Mouse (Mus musculus) embryonic facial prominence, embryonic 15.5 days (tissue): ENCODE measurements around the gene Gpm6b. TPM values are rescaled to one million over a fixed set of nuclear protein-coding genes. Genes with fewer than 3 reads are reported as not detected.

Source experiments
- ATAC-seq: fragments of 200-750 bp; cut with Nextera tagmentation; 2 replicates; pipeline ENCODE4 v1.8.0; 2017; ENCODE audit warnings: low read depth, moderate TSS enrichment; ENCODE audit not compliant: insufficient number of reproducible peaks, low FRiP score, low TSS enrichment
- H3K27ac ChIP-seq: fragments of 300-500 bp; sonication (generic); replicated peaks from 2 replicates; pipeline ENCODE4 v1.5.1; 2015; ENCODE audit warnings: mild to moderate bottlenecking, inconsistent platforms
- H3K27me3 ChIP-seq: fragments of 300-500 bp; sonication (generic); 2 replicates; pipeline ENCODE4 v1.6.1; 2015; ENCODE audit warnings: inconsistent platforms
- H3K36me3 ChIP-seq: fragments of 300-500 bp; sonication (generic); 2 replicates; pipeline ENCODE4 v1.6.1; 2015; ENCODE audit warnings: mild to moderate bottlenecking, inconsistent platforms
- H3K4me1 ChIP-seq: fragments of 300-500 bp; sonication (generic); 2 replicates; pipeline ENCODE4 v1.6.1; 2015; ENCODE audit warnings: inconsistent platforms
- H3K4me2 ChIP-seq: fragments of 300-500 bp; sonication (generic); replicated peaks from 2 replicates; pipeline ENCODE4 v1.6.1; 2015; ENCODE audit warnings: mild to moderate bottlenecking, inconsistent platforms
- H3K4me3 ChIP-seq: fragments of 300-500 bp; sonication (generic); replicated peaks from 2 replicates; pipeline ENCODE4 v1.5.1; 2015; ENCODE audit warnings: mild to moderate bottlenecking, inconsistent platforms
- H3K9ac ChIP-seq: fragments of 300-500 bp; sonication (generic); 2 replicates; pipeline ENCODE4 v1.6.1; 2015; ENCODE audit warnings: inconsistent platforms
- H3K9me3 ChIP-seq: fragments of 300-500 bp; sonication (generic); replicated peaks from 2 replicates; pipeline ENCODE4 v1.6.1; 2016; ENCODE audit warnings: inconsistent platforms
- WGBS: fragments of 180-500 bp; shearing (Covaris S2); methylation state at CpG from one replicate; pipeline ENCODE4 v1.1.7; 2015; 5-methylcytosine and 5-hydroxymethylcytosine counted together
- polyA plus RNA-seq: library from polyadenylated mRNA; unstranded; fragments of >200 nt; fragmentation: Nextera tagmentation; extraction: Ambion mirVana; gene quantifications from 2 replicates; pipeline ENCODE4 v1.2.1, GENCODE M21; 2015

Gene Gpm6b
- polyA plus RNA-seq, 1 experiment from 2014 or later = 27.8 TPM

GRCm38 (mm10) chrX:166307437-166308222 lies 68.9 kb downstream of the Gpm6b start:
- Histone ChIP-seq H3K36me3 (no peaks in the 10 kb centered on the region), H3K27ac (no peak overlapping the region), H3K9ac (no peak overlapping the region), H3K9me3 (no peaks in the 10 kb centered on the region), H3K4me1 (no peaks in the 10 kb centered on the region), H3K4me2 (no peak overlapping the region), H3K4me3 (no peak overlapping the region), H3K27me3 (no peaks in the 10 kb centered on the region; the same call in 1 of the 2 replicates)
- 79% methylated on average over 7 of the region's 7 CpGs for WGBS
- ATAC-seq = no peak

GRCm38 (mm10) chrX:166308798-166309197 lies 70.1 kb downstream of the Gpm6b start:
- 34% methylated on average over 1 of the region's 1 CpGs for WGBS
- Histone ChIP-seq H3K27me3 (no peaks in the 10 kb centered on the region; the same call in 1 of the 2 replicates), H3K4me1 (no peaks in the 10 kb centered on the region), H3K36me3 (no peaks in the 10 kb centered on the region), H3K4me2 (no peak overlapping the region), H3K9ac (no peak overlapping the region), H3K4me3 (no peak overlapping the region), H3K27ac (no peak overlapping the region), H3K9me3 (no peaks in the 10 kb centered on the region)
- no peak for ATAC-seq

- H3K9ac ChIP-seq = no peak overlapping the region
- H3K27ac ChIP-seq = no peak overlapping the region
- H3K4me1 ChIP-seq = no peaks in the 10 kb centered on the region
- no peak for ATAC-seq
- no peaks in the 10 kb centered on the region for H3K9me3 ChIP-seq
- H3K4me2 ChIP-seq = no peak overlapping the region
- WGBS = 39% methylated on average over 1 of the region's 1 CpGs
- no peak overlapping the region for H3K4me3 ChIP-seq
- peaks cover 3% of the 10 kb centered on the region; the same call in 1 of the 2 replicates for H3K27me3 ChIP-seq
- no peaks in the 10 kb centered on the region for H3K36me3 ChIP-seq
Observed at GRCm38 (mm10) chrX:166315251-166315650, 76.5 kb downstream of the Gpm6b start.

GRCm38 (mm10) chrX:166316552-166317375 lies 78.1 kb downstream of the Gpm6b start:
- ATAC-seq = no peak
- H3K4me1 ChIP-seq = no peaks in the 10 kb centered on the region
- 34% methylated on average over 7 of the region's 7 CpGs for WGBS

GRCm38 (mm10) chrX:166317376-166317679 lies 78.6 kb downstream of the Gpm6b start:
- ATAC-seq = no peak
- Histone ChIP-seq H3K9me3 (no peaks in the 10 kb centered on the region), H3K27ac (no peak overlapping the region), H3K36me3 (no peaks in the 10 kb centered on the region), H3K4me1 (no peaks in the 10 kb centered on the region), H3K9ac (no peak overlapping the region), H3K4me2 (no peak overlapping the region), H3K4me3 (no peak overlapping the region), H3K27me3 (peaks cover 3% of the 10 kb centered on the region; the same call in 1 of the 2 replicates)
- 69% methylated on average over 1 of the region's 1 CpGs for WGBS

More at GRCm38 (mm10) chrX:166316552-166317375, 78.1 kb downstream of the Gpm6b start:
- Histone ChIP-seq H3K27ac (no peak overlapping the region), H3K9me3 (no peaks in the 10 kb centered on the region), H3K27me3 (peaks cover 3% of the 10 kb centered on the region; the same call in 1 of the 2 replicates), H3K9ac (no peak overlapping the region), H3K4me3 (no peak overlapping the region), H3K36me3 (no peaks in the 10 kb centered on the region), H3K4me2 (no peak overlapping the region)

GRCm38 (mm10) chrX:166323226-166323625 lies 84.5 kb downstream of the Gpm6b start:
- no peak for ATAC-seq
- Histone ChIP-seq H3K27ac (no peak overlapping the region), H3K27me3 (no peaks in the 10 kb centered on the region), H3K4me1 (no peaks in the 10 kb centered on the region), H3K4me2 (no peak overlapping the region), H3K36me3 (no peaks in the 10 kb centered on the region), H3K4me3 (no peak overlapping the region), H3K9ac (no peak overlapping the region), H3K9me3 (no peaks in the 10 kb centered on the region)
- WGBS = 93% methylated on average over 3 of the region's 3 CpGs

- Histone ChIP-seq H3K27me3 (no peaks in the 10 kb centered on the region), H3K27ac (no peak overlapping the region), H3K36me3 (no peaks in the 10 kb centered on the region), H3K4me2 (no peak overlapping the region), H3K9me3 (no peaks in the 10 kb centered on the region), H3K9ac (no peak overlapping the region), H3K4me1 (peaks cover 3% of the 10 kb centered on the region; the same call in 1 of the 2 replicates), H3K4me3 (no peak overlapping the region)
- 54% methylated on average over 5 of the region's 5 CpGs for WGBS
- ATAC-seq = no peak
Observed at GRCm38 (mm10) chrX:166327621-166328020, 88.9 kb downstream of the Gpm6b start.

GRCm38 (mm10) chrX:166328219-166328901 lies 89.6 kb downstream of the Gpm6b start:
- Histone ChIP-seq H3K4me3 (no peak overlapping the region), H3K4me2 (no peak overlapping the region), H3K27me3 (no peaks in the 10 kb centered on the region), H3K4me1 (peaks cover 3% of the 10 kb centered on the region; the same call in 1 of the 2 replicates), H3K9ac (no peak overlapping the region), H3K27ac (no peak overlapping the region), H3K36me3 (no peaks in the 10 kb centered on the region), H3K9me3 (no peaks in the 10 kb centered on the region)
- no peak for ATAC-seq
- WGBS = 43% methylated on average over 3 of the region's 3 CpGs

GRCm38 (mm10) chrX:166328904-166329451 lies 90.3 kb downstream of the Gpm6b start:
- no peaks in the 10 kb centered on the region for H3K36me3 ChIP-seq
- H3K9ac ChIP-seq = no peak overlapping the region
- no peak overlapping the region for H3K27ac ChIP-seq
- WGBS = 18% methylated on average over 9 of the region's 9 CpGs
- ATAC-seq = peak; percentile 54; the same call in 1 of the 2 replicates
- no peak overlapping the region for H3K4me2 ChIP-seq
- no peak overlapping the region for H3K4me3 ChIP-seq
- peaks cover 3% of the 10 kb centered on the region; the same call in 1 of the 2 replicates for H3K4me1 ChIP-seq
- H3K27me3 ChIP-seq = no peaks in the 10 kb centered on the region
- no peaks in the 10 kb centered on the region for H3K9me3 ChIP-seq

GRCm38 (mm10) chrX:166334516-166335136 lies 95.9 kb downstream of the Gpm6b start:
- ATAC-seq = no peak
- Histone ChIP-seq H3K9ac (no peak overlapping the region), H3K36me3 (no peaks in the 10 kb centered on the region), H3K27me3 (peaks cover 4% of the 10 kb centered on the region; the same call in 1 of the 2 replicates), H3K27ac (no peak overlapping the region), H3K9me3 (no peaks in the 10 kb centered on the region), H3K4me1 (no peaks in the 10 kb centered on the region), H3K4me2 (no peak overlapping the region), H3K4me3 (no peak overlapping the region)
- WGBS = 84% methylated on average over 6 of the region's 6 CpGs
